Mouse (Mus musculus) E14TG2a.4 (cell line): Measurements from ENCODE around the gene Vps39.

Source experiments
- H3K27me3 ChIP-seq: 2 replicates; pipeline ENCODE4 v1.6.1; 2014; ENCODE audit warnings: low read length, control low read depth; ENCODE audit not compliant: insufficient read depth
- H3K36me3 ChIP-seq: 2 replicates; pipeline ENCODE4 v1.6.1; 2014; ENCODE audit warnings: low read length, control low read depth; ENCODE audit not compliant: insufficient read depth
- H3K4me1 ChIP-seq: replicated peaks from 2 replicates; pipeline ENCODE4 v1.6.1; 2014; ENCODE audit warnings: low read depth, low read length, control low read depth
- H3K4me3 ChIP-seq: replicated peaks from 2 replicates; pipeline ENCODE4 v1.5.1; 2014; ENCODE audit warnings: mild to moderate bottlenecking, low read length
- H3K9me3 ChIP-seq: 2 replicates; pipeline ENCODE4 v1.6.1; 2014; ENCODE audit warnings: low read length, control low read depth
- CTCF ChIP-seq: conservative IDR thresholded peaks from 2 replicates; pipeline ENCODE4 v1.5.1; 2014; ENCODE audit warnings: low read length
- NANOG ChIP-seq: IDR thresholded peaks from 2 replicates; pipeline ENCODE4 v1.6.1; 2014; ENCODE audit warnings: borderline replicate concordance, low read length, mixed read lengths
- POU5F1 ChIP-seq: IDR thresholded peaks from 2 replicates; pipeline ENCODE4 v1.6.1; 2014; ENCODE audit warnings: low read length, borderline replicate concordance

Vps39 gene

GRCm38 (mm10) chr2:120352682-120353646 is at the start of gene Vps39:
Vps39 (minus strand) TSS chr2:120353137.
- H3K27me3 ChIP-seq, result no peaks in the 10 kb centered on the region
- no peak for TF ChIP-seq POU5F1
- no peak for TF ChIP-seq CTCF
- TF ChIP-seq NANOG, result no peak
- H3K9me3 ChIP-seq, result no peaks in the 10 kb centered on the region
- peak within 1 kb of the TSS; percentile 99 for H3K4me3 ChIP-seq
- peaks cover 21% of the 10 kb centered on the region for H3K4me1 ChIP-seq
- peaks cover 49% of the 10 kb centered on the region for H3K36me3 ChIP-seq

- Histone ChIP-seq H3K27me3 (no peaks in the 10 kb centered on the region), H3K36me3 (peaks cover 69% of the 10 kb centered on the region), H3K4me3 (no peak overlapping the region), H3K9me3 (no peaks in the 10 kb centered on the region), H3K4me1 (peaks cover 19% of the 10 kb centered on the region)
- no peak for TF ChIP-seq NANOG
- no peak for TF ChIP-seq POU5F1
- TF ChIP-seq CTCF, result no peak
Observed at GRCm38 (mm10) chr2:120397951-120398350, 45.0 kb upstream of the Vps39 start.

- TF ChIP-seq CTCF, result no peak
- no peak for TF ChIP-seq POU5F1
- no peak for TF ChIP-seq NANOG
- Histone ChIP-seq H3K4me1 (0 out of 2 replicates have a peak, but pooled peaks cover 3% of the 10 kb centered on the region), H3K36me3 (peaks cover 92% of the 10 kb centered on the region), H3K9me3 (no peaks in the 10 kb centered on the region), H3K27me3 (no peaks in the 10 kb centered on the region), H3K4me3 (no peak overlapping the region)
Observed at GRCm38 (mm10) chr2:120392406-120392805, 39.5 kb upstream of the Vps39 start.

- peaks cover 81% of the 10 kb centered on the region for H3K36me3 ChIP-seq
- 0 out of 2 replicates have a peak, but pooled peaks cover 3% of the 10 kb centered on the region for H3K4me1 ChIP-seq
- no peak overlapping the region for H3K4me3 ChIP-seq
- no peaks in the 10 kb centered on the region for H3K9me3 ChIP-seq
- no peaks in the 10 kb centered on the region for H3K27me3 ChIP-seq
- TF ChIP-seq NANOG (no peak), POU5F1 (no peak), CTCF (no peak)
Observed at GRCm38 (mm10) chr2:120390934-120391333, 38.0 kb upstream of the Vps39 start.

- Histone ChIP-seq H3K4me1 (0 out of 2 replicates have a peak, but pooled peaks cover 3% of the 10 kb centered on the region), H3K27me3 (no peaks in the 10 kb centered on the region), H3K4me3 (no peak overlapping the region), H3K36me3 (peaks cover 82% of the 10 kb centered on the region), H3K9me3 (no peaks in the 10 kb centered on the region)
- TF ChIP-seq NANOG (no peak), CTCF (no peak), POU5F1 (no peak)
Observed at GRCm38 (mm10) chr2:120389376-120389775, 36.4 kb upstream of the Vps39 start.

GRCm38 (mm10) chr2:120387291-120387690 is 34.4 kb upstream of the Vps39 start:
- Histone ChIP-seq H3K4me1 (peaks cover 5% of the 10 kb centered on the region), H3K36me3 (peaks cover 82% of the 10 kb centered on the region), H3K27me3 (no peaks in the 10 kb centered on the region), H3K4me3 (no peak overlapping the region), H3K9me3 (no peaks in the 10 kb centered on the region)
- TF ChIP-seq NANOG, result no peak
- no peak for TF ChIP-seq POU5F1
- TF ChIP-seq CTCF, result no peak

GRCm38 (mm10) chr2:120386264-120386663 is 33.3 kb upstream of the Vps39 start:
- TF ChIP-seq CTCF, result no peak
- TF ChIP-seq POU5F1, result no peak

GRCm38 (mm10) chr2:120373858-120374257 is 20.9 kb upstream of the Vps39 start:
- H3K9me3 ChIP-seq, result no peaks in the 10 kb centered on the region
- no peaks in the 10 kb centered on the region for H3K27me3 ChIP-seq
- H3K4me3 ChIP-seq, result no peak overlapping the region
- H3K4me1 ChIP-seq, result peaks cover 10% of the 10 kb centered on the region
- peaks cover 81% of the 10 kb centered on the region for H3K36me3 ChIP-seq
- TF ChIP-seq NANOG (no peak), POU5F1 (no peak), CTCF (no peak)

More at GRCm38 (mm10) chr2:120386264-120386663, 33.3 kb upstream of the Vps39 start:
- no peaks in the 10 kb centered on the region for H3K27me3 ChIP-seq
- H3K36me3 ChIP-seq, result peaks cover 84% of the 10 kb centered on the region
- H3K9me3 ChIP-seq, result no peaks in the 10 kb centered on the region
- H3K4me3 ChIP-seq, result no peak overlapping the region
- H3K4me1 ChIP-seq, result peaks cover 13% of the 10 kb centered on the region
